Mouse (Mus musculus): ENCODE results near the gene Sh3rf1.

DNA sequence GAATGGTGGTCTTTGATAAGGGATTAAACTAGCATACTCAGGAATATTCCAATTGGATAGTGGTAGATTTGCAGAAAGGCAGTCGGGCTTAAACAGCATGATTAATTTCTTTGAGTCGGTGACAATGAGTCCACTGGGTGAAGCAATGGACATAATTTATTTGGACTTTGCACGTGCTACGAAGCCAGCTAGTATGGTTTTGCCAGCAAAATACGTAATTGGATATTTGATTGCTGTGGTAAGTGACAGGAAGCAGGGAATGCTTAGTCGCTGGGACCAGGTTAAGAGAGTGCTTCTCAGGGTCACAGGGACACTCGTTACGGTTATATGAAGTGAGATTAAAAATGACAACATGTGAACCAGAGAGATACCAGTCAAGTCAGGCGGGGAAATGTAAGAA is 164.7 kb downstream of the Sh3rf1 start:
- TF ChIP-seq CTCF (conservative IDR thresholded peaks at IDR 0.05; ENCODE audit: low read length), result no peak
- no peak for TF ChIP-seq NANOG (IDR thresholded peaks at IDR 0.05; ENCODE audit: borderline replicate concordance, low read length)
- no peak for TF ChIP-seq POU5F1 (IDR thresholded peaks at IDR 0.05; ENCODE audit: borderline replicate concordance, low read length)

Measured in E14TG2a.4 (cell line).